Mouse (Mus musculus) heart, embryonic 13.5 days (tissue): ENCODE measurements around the gene Sypl. TPM values are rescaled to one million over a fixed set of nuclear protein-coding genes. Genes with fewer than 3 reads are reported as not detected.

Experiments
- ATAC-seq: fragments of 200-750 bp; cut with Nextera tagmentation; 2 replicates; pipeline ENCODE4 v1.8.0; 2017; ENCODE audit warnings: moderate TSS enrichment; ENCODE audit not compliant: insufficient number of reproducible peaks, low FRiP score, low TSS enrichment; ENCODE audit errors: extremely low read depth
- H3K27ac ChIP-seq: fragments of 300-500 bp; sonication (generic); replicated peaks from 2 replicates; pipeline ENCODE4 v1.5.1; 2015; ENCODE audit warnings: moderate library complexity, mild to moderate bottlenecking, inconsistent platforms
- H3K27me3 ChIP-seq: fragments of 300-500 bp; sonication (generic); replicated peaks from 2 replicates; pipeline ENCODE4 v1.6.1; 2015; ENCODE audit warnings: mild to moderate bottlenecking, inconsistent platforms
- H3K36me3 ChIP-seq: fragments of 300-500 bp; sonication (generic); 2 replicates; pipeline ENCODE4 v1.6.1; 2015; ENCODE audit warnings: mild to moderate bottlenecking, inconsistent platforms
- H3K4me1 ChIP-seq: fragments of 300-500 bp; sonication (generic); 2 replicates; pipeline ENCODE4 v1.6.1; 2015; ENCODE audit warnings: inconsistent platforms
- H3K4me2 ChIP-seq: fragments of 300-500 bp; sonication (generic); 2 replicates; pipeline ENCODE4 v1.6.1; 2015; ENCODE audit warnings: inconsistent platforms, mild to moderate bottlenecking, moderate library complexity
- H3K4me3 ChIP-seq: fragments of 300-500 bp; sonication (generic); 2 replicates; pipeline ENCODE4 v1.5.1; 2015; ENCODE audit warnings: moderate library complexity, mild to moderate bottlenecking, inconsistent platforms
- H3K9ac ChIP-seq: fragments of 300-500 bp; sonication (generic); 2 replicates; pipeline ENCODE4 v1.6.1; 2015; ENCODE audit warnings: inconsistent platforms, mild to moderate bottlenecking, moderate library complexity
- H3K9me3 ChIP-seq: fragments of 300-500 bp; sonication (generic); 2 replicates; pipeline ENCODE4 v1.6.1; 2016; ENCODE audit warnings: inconsistent platforms
- WGBS: fragments of 180-500 bp; shearing (Covaris S2); methylation state at CpG from one replicate; pipeline ENCODE4 v1.1.7; 2015; ENCODE audit warnings: mixed read lengths; 5-methylcytosine and 5-hydroxymethylcytosine counted together
- polyA plus RNA-seq: library from polyadenylated mRNA; unstranded; fragments of >200 nt; fragmentation: Nextera tagmentation; extraction: Ambion mirVana; gene quantifications from 2 replicates; pipeline ENCODE4 v1.2.1, GENCODE M21; 2015

Gene Sypl
- polyA plus RNA-seq, 1 experiment from 2014 or later, result 79.8 TPM

DNA sequence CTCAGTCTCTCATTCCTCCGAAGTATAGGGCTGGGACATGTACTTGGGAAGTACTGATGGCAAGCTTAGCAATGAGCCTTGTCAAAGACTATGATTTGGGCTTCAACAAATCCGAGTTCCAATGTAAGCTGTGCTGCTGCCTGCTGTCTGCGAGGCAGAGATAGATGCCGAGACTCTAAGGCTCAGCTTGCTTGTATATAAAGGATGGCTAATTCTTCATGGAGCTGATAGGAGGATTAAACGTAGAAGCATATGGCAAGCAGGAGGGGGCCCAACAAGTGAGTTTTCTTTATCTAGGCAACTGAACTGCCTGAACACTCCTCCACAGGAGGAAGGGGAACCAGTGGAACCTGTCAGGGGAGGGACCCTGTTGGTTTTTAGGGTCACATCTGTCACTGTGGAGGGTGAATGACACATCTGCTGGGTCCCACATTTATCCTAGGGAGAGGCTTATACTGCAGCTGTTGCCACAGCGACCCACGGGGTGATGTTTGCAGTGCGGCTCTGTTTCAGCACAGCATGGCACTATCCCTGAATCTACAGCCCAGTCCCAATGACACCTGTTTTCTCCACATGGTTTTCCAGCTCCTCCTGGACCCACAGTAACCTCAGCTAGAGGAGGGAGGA, 49.8 kb downstream of the Sypl start:
- WGBS, result 57% methylated on average over 8 of the region's 8 CpGs
- peaks cover 4% of the 10 kb centered on the region; the same call in 1 of the 2 replicates for H3K4me1 ChIP-seq

DNA sequence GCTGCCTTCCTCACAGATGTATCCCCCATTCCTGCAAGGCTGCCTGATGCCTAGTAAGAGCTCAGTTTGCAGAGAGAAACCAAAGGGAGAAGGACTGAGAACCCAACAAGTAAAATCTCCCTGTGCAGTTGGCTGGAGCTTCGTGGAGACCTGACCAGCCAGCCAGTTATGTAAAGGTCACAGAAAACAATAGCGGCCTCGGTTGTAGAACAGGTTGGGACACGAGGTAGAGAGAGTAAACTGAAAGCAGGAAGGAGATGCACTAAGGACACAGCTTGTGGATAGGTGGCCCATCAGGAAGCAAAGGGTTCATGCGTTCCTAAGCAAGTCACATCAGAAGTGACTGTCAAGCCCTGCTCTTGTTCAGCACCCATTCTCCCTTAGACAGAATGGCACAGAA, 52.2 kb downstream of the Sypl start:
- no peak overlapping the region for H3K4me2 ChIP-seq
- no peaks in the 10 kb centered on the region for H3K36me3 ChIP-seq
- peaks cover 15% of the 10 kb centered on the region; the same call in 1 of the 2 replicates for H3K27me3 ChIP-seq
- ATAC-seq, result no peak
- no peak overlapping the region for H3K9ac ChIP-seq
- WGBS, result 79% methylated on average over 5 of the region's 5 CpGs
- no peak overlapping the region for H3K4me3 ChIP-seq
- no peak overlapping the region for H3K27ac ChIP-seq
- H3K9me3 ChIP-seq, result no peaks in the 10 kb centered on the region
- peaks cover 11% of the 10 kb centered on the region; the same call in 1 of the 2 replicates for H3K4me1 ChIP-seq

More for the DNA sequence above, 49.8 kb downstream of the Sypl start:
- no peaks in the 10 kb centered on the region for H3K36me3 ChIP-seq
- no peak overlapping the region for H3K27ac ChIP-seq
- H3K27me3 ChIP-seq, result peaks cover 15% of the 10 kb centered on the region; the same call in 1 of the 2 replicates
- H3K9ac ChIP-seq, result no peak overlapping the region
- no peak overlapping the region for H3K4me2 ChIP-seq
- ATAC-seq, result no peak
- H3K9me3 ChIP-seq, result no peaks in the 10 kb centered on the region
- no peak overlapping the region for H3K4me3 ChIP-seq

DNA sequence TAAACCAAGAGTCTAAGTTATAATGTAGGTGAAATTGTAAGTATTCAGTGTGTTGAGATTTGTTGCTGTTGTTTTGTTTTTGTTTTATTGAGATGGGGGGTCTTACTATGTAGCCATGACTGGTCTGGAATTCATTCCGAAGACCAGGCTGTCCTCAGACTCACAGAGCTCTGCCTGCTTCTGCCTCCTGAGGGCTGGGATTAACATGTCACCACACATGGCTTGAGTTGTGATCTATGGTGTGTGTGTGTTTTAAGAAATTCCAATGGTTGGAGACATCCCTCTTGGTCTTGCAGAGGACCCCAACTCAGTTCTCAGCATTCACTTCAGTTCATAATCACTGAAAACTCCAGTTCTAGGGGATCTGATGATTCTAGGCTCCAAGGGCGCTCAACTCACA, 53.5 kb downstream of the Sypl start:
- no peak for ATAC-seq
- WGBS, result 81% methylated on average over 2 of the region's 2 CpGs

DNA sequence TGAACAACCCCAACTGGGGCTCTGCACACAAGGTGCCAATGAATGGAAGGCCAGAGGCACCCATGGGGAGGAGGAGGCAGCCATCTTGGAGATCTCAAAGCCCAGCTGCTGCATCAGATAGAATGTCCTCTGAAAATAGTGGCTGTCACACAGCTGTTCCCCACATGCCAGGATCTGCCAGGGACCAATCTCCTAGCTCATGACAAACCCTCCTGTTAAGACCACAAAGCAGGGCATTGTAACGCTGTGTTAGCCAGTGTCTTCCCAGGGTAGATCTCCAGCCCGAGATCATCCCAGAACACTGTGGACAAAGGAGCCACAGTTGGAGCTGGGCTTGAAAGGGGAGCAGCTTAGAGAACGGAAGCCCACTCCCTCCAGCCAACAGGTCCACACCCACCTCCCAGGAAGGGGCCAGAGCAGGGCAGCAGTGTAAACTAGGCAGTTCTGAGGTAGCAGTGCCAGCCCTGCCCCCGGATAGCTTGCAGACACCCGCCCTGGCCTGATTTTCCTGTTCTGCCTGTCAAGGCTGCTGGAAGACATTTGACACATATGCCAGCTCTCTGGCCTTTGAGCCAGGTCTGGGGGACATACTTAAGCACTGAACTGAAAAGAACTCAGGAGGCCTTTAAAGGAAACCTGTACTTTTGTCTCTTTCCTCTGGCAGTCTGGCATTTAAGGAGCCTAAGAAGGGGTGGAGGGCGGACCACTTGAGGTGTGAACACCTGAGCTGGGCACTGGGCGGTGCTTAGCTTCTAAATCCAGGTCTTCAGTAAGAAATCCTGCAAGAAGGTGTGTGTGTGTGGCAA, 54.8 kb downstream of the Sypl start:
- H3K4me2 ChIP-seq, result no peak overlapping the region
- H3K27ac ChIP-seq, result no peak overlapping the region
- H3K4me1 ChIP-seq, result peaks cover 11% of the 10 kb centered on the region; the same call in 1 of the 2 replicates
- WGBS, result 58% methylated on average over 7 of the region's 7 CpGs
- no peak overlapping the region for H3K4me3 ChIP-seq
- H3K9me3 ChIP-seq, result no peaks in the 10 kb centered on the region
- no peaks in the 10 kb centered on the region for H3K36me3 ChIP-seq
- H3K9ac ChIP-seq, result no peak overlapping the region
- ATAC-seq, result no peak
- H3K27me3 ChIP-seq, result no peaks in the 10 kb centered on the region

More for the DNA sequence above, 53.5 kb downstream of the Sypl start:
- Histone ChIP-seq H3K9ac (no peak overlapping the region), H3K36me3 (no peaks in the 10 kb centered on the region), H3K27ac (no peak overlapping the region), H3K9me3 (no peaks in the 10 kb centered on the region), H3K4me1 (peaks cover 11% of the 10 kb centered on the region; the same call in 1 of the 2 replicates), H3K4me3 (no peak overlapping the region), H3K27me3 (peaks cover 10% of the 10 kb centered on the region; the same call in 1 of the 2 replicates), H3K4me2 (no peak overlapping the region)

DNA sequence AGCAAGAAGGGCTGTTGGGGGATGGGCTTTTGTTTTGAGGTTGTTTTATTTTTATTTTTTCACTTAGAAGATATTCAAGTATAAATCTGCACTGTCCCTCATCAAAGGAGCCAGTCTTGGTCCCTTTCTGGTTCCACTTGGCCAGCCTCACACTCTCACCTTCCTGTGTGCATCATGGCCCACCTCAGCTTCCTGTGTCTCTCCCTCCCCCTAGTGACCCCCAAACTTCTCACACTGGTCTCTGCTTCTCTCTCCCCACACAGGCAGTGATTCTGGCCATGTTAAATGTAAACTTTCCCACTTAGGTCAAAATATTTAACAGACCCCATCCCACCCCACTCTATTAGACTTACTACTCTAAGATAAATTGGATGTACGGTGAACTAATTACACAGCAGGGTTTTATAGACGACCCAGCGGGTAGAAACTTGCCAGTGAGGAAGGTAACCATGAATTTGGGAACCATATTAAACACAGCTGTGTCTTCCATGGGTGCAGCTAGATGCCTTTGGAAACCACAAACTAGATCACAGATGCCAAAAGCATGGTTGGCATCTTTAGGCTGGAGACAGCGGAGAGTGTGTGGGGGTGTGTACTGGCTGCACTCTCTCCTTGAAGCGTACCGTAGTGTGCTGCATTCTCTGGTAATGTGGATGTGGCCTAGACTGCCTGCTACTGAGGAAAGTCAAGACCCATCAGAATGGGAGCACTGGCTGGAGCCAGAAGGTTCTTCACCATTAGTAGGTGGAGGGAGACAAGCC, 55.7 kb downstream of the Sypl start:
- H3K4me1 ChIP-seq, result peaks cover 11% of the 10 kb centered on the region; the same call in 1 of the 2 replicates
- no peak for ATAC-seq
- H3K4me2 ChIP-seq, result no peak overlapping the region
- no peak overlapping the region for H3K27ac ChIP-seq
- no peak overlapping the region for H3K4me3 ChIP-seq
- H3K36me3 ChIP-seq, result no peaks in the 10 kb centered on the region
- H3K27me3 ChIP-seq, result no peaks in the 10 kb centered on the region
- H3K9me3 ChIP-seq, result no peaks in the 10 kb centered on the region
- 85% methylated on average over 6 of the region's 6 CpGs for WGBS
- H3K9ac ChIP-seq, result no peak overlapping the region

DNA sequence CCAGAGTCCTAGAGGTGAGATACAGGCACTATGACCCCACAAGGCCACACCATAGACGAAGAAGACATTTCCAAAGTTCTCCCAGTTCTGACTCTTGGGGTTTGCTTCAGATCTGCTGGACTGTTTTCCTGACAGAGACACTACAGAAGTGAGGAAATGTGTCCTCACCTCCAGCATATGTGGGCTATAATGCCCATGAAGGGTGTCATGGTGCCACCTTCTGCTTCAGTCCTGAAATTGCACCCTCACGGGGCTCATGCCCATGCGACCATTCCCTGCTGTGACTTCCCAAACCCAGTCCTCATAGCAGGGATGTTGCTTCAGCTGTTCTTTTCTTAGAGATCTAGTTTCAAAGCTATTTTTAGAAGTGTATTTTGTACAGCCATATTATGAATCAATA, 56.3 kb downstream of the Sypl start:
- 18% methylated on average over 3 of the region's 3 CpGs for WGBS
- H3K4me1 ChIP-seq, result peaks cover 11% of the 10 kb centered on the region; the same call in 1 of the 2 replicates
- no peaks in the 10 kb centered on the region for H3K9me3 ChIP-seq
- H3K9ac ChIP-seq, result no peak overlapping the region
- H3K27me3 ChIP-seq, result peaks cover 6% of the 10 kb centered on the region
- no peak overlapping the region for H3K4me3 ChIP-seq
- no peak overlapping the region for H3K4me2 ChIP-seq
- ATAC-seq, result no peak
- H3K27ac ChIP-seq, result no peak overlapping the region
- no peaks in the 10 kb centered on the region for H3K36me3 ChIP-seq

DNA sequence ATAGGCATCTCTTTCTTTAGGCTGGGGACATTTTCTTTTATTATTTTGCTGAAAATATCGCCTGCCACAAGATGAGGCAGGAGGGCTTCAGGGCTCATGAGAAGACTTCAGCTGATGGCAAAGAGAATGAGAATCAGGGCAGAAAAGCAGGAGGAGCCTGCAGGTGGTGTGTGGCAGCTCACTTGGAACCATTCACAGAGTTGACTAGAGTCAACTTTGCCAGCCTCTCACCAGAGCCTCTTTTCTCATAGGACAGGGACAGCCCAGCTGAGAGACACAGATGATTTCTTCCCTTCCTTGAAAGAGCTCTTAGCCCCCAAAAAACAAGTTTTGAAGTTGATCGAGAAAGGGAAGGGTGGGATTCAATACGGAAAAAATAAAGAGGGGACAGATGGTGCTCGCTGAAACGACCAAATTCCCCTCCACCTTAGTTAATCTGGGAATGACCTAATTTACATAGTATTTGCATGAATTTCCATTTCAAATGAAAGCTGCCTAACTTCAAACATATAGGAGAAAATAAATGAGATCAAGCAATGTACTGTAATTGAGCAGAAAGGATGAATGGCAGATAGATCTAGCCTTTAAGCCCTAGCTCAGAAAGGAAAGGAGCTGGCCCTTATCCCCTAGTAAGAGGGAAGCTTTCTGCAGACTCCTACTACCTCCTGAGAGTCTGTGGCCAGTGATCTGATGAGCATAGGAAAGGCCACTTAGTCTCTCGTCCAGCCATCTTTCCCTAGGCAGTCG, 60.5 kb downstream of the Sypl start:
- Histone ChIP-seq H3K9ac (no peak overlapping the region), H3K27me3 (peaks cover 23% of the 10 kb centered on the region), H3K4me3 (no peak overlapping the region), H3K36me3 (no peaks in the 10 kb centered on the region), H3K4me1 (0 out of 2 replicates have a peak, but pooled peaks cover 3% of the 10 kb centered on the region), H3K9me3 (no peaks in the 10 kb centered on the region), H3K4me2 (no peak overlapping the region), H3K27ac (no peak overlapping the region)
- WGBS, result 47% methylated on average over 7 of the region's 7 CpGs
- no peak for ATAC-seq

DNA sequence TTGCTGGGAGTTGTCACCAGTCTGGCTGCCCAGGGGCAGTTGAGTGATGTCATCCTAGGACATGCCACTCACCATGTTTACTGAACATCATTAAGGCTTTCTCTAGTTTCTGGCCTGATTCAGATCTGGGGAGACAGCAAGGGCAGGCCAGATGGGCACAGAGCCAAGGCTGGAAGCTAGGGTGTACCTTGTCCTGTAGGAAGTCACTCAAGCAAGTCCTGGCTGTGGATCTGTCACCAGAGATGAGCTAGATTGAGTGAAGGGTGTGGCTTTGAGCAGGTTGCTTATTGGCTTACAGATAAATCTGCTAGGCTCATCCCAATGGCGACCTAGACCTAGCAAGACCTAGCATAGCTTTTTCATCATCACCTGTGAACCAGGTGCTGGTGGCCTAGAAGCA, 61.4 kb downstream of the Sypl start:
- Histone ChIP-seq H3K27me3 (peaks cover 23% of the 10 kb centered on the region), H3K9me3 (no peaks in the 10 kb centered on the region), H3K27ac (no peak overlapping the region), H3K4me3 (no peak overlapping the region), H3K36me3 (no peaks in the 10 kb centered on the region), H3K9ac (no peak overlapping the region), H3K4me2 (no peak overlapping the region), H3K4me1 (no peaks in the 10 kb centered on the region)
- ATAC-seq, result no peak
- WGBS, result 73% methylated on average over 1 of the region's 1 CpGs

DNA sequence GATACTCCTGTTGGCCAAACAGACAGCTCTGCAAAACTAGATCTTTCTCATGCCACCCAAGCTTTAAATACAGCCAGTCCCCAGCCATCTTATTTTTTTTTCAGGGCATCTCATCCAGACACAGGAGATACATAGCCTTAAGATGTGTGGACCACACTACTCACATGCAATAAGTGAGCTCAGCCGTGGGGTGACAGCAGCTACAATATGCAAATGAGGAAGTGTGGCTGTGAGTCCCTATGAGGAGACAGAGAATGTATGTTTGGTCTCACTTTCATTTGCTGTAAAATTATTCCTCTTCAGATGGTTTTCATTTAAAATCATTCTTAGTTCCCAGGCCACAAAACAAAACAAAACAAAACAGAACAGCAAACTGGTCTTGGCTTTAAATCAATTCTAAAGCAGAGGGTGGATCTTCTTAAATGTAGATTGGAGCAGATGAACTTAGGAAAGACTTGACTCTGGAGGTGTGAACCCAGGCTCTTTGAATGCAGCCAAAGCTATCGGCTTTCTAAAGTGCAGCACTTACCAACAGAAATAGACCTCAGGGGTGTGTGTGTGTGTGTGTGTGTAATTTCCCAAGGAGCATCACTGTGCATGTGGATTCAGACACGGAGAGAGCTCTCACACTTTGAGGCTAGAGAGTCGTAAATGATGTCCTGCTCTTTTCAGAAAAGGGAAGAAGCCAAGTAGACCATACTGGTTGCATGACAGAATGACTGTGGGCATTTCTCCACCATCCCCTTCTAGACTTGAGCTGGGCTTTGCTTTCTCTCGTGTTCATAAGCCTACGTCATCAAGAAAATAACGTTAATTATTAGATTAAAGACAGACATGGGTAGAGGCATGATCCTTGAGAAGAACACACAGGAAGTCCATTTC, 63.4 kb downstream of the Sypl start:
- no peak for ATAC-seq
- Histone ChIP-seq H3K9me3 (no peaks in the 10 kb centered on the region), H3K4me1 (no peaks in the 10 kb centered on the region), H3K27me3 (peaks cover 23% of the 10 kb centered on the region), H3K9ac (no peak overlapping the region), H3K4me3 (no peak overlapping the region), H3K36me3 (no peaks in the 10 kb centered on the region), H3K27ac (no peak overlapping the region), H3K4me2 (no peak overlapping the region)
- WGBS, result 59% methylated on average over 7 of the region's 7 CpGs

DNA sequence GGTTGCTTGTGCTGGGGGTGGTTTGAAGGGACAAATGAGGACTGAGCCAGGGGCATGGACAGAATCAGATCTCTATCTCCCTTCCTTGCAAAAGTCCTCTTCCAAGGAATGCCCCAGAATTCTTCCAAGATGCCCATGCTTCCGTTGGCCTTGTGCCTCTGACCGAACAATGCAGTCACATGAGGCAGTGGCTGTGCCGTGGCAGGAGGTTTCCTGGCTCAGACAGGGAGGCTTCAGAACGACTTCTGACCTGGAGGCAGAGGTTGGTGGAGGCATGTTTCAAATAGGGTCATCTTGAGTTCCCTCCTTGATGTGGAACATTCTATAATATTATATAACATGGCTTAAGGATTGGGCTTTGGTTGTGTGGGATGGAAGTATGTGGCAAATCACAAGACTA, 64.9 kb downstream of the Sypl start:
- 69% methylated on average over 4 of the region's 4 CpGs for WGBS
- no peak overlapping the region for H3K4me2 ChIP-seq
- no peak overlapping the region for H3K4me3 ChIP-seq
- H3K9me3 ChIP-seq, result no peaks in the 10 kb centered on the region
- no peaks in the 10 kb centered on the region for H3K4me1 ChIP-seq
- peaks cover 23% of the 10 kb centered on the region for H3K27me3 ChIP-seq
- no peak overlapping the region for H3K9ac ChIP-seq
- no peak for ATAC-seq
- H3K36me3 ChIP-seq, result no peaks in the 10 kb centered on the region
- H3K27ac ChIP-seq, result no peak overlapping the region
